Mouse (Mus musculus): ENCODE measurements around the gene Gpd1l. TPM values are rescaled to one million over a fixed set of nuclear protein-coding genes. Genes with fewer than 3 reads are reported as not detected.

The Gpd1l gene
- polyA plus RNA-seq, 1 experiment from 2014 or later = 15.7 TPM

- Histone ChIP-seq H3K9me3 (ENCODE audit: control insufficient read depth, low read length) (no peaks in the 10 kb centered on the region), H3K36me3 (ENCODE audit: control insufficient read depth, insufficient read depth, low read length) (peaks cover 15% of the 10 kb centered on the region), H3K4me2 (ENCODE audit: low read length) (no peak overlapping the region), H3K4me3 (replicated peaks; ENCODE audit: low read depth, low read length) (no peak overlapping the region), H3K27ac (replicated peaks; ENCODE audit: low read depth, low read length) (no peak overlapping the region), H3K4me1 (ENCODE audit: control insufficient read depth, insufficient read depth, low read length) (no peaks in the 10 kb centered on the region), H3K27me3 (ENCODE audit: control insufficient read depth, insufficient read depth, low read length) (no peaks in the 10 kb centered on the region), H3K9ac (replicated peaks; ENCODE audit: low read length) (no peak overlapping the region)
- 59% methylated on average over 2 of the region's 2 CpGs for WGBS
- ATAC-seq (ENCODE audit: low FRiP score, low TSS enrichment) = no peak
- DNase-seq = peak; percentile 11
These were observed 12.3 kb downstream of the Gpd1l start for GRCm38 (mm10) chr9:114921352-114922081.

- no peaks in the 10 kb centered on the region for H3K27me3 ChIP-seq (ENCODE audit: control insufficient read depth, insufficient read depth, low read length)
- no peak for DNase-seq
- no peak overlapping the region for H3K4me3 ChIP-seq (replicated peaks; ENCODE audit: low read depth, low read length)
These were observed 13.2 kb downstream of the Gpd1l start for GRCm38 (mm10) chr9:114920569-114920968.

GRCm38 (mm10) chr9:114912680-114913649, 20.8 kb downstream of the Gpd1l start:
- H3K4me2 ChIP-seq (ENCODE audit: low read length) = no peak overlapping the region
- ATAC-seq (ENCODE audit: low FRiP score, low TSS enrichment) = no peak; the same call in 1 of the 2 replicates
- H3K36me3 ChIP-seq (ENCODE audit: control insufficient read depth, insufficient read depth, low read length) = peaks cover 29% of the 10 kb centered on the region
- no peaks in the 10 kb centered on the region for H3K27me3 ChIP-seq (ENCODE audit: control insufficient read depth, insufficient read depth, low read length)
- H3K4me3 ChIP-seq (replicated peaks; ENCODE audit: low read depth, low read length) = no peak overlapping the region
- H3K9ac ChIP-seq (replicated peaks; ENCODE audit: low read length) = no peak overlapping the region
- no peaks in the 10 kb centered on the region for H3K4me1 ChIP-seq (ENCODE audit: control insufficient read depth, insufficient read depth, low read length)
- no peak overlapping the region for H3K27ac ChIP-seq (replicated peaks; ENCODE audit: low read depth, low read length)
- peak; percentile 94 for DNase-seq
- no peaks in the 10 kb centered on the region for H3K9me3 ChIP-seq (ENCODE audit: control insufficient read depth, low read length)
- WGBS = 49% methylated on average over 18 of the region's 18 CpGs

More at GRCm38 (mm10) chr9:114920569-114920968, 13.2 kb downstream of the Gpd1l start:
- H3K27ac ChIP-seq (replicated peaks; ENCODE audit: low read depth, low read length) = no peak overlapping the region
- no peaks in the 10 kb centered on the region for H3K9me3 ChIP-seq (ENCODE audit: control insufficient read depth, low read length)
- no peaks in the 10 kb centered on the region for H3K4me1 ChIP-seq (ENCODE audit: control insufficient read depth, insufficient read depth, low read length)
- H3K36me3 ChIP-seq (ENCODE audit: control insufficient read depth, insufficient read depth, low read length) = peaks cover 23% of the 10 kb centered on the region
- no peak for ATAC-seq (ENCODE audit: low FRiP score, low TSS enrichment)
- WGBS = 92% methylated on average over 9 of the region's 9 CpGs
- no peak overlapping the region for H3K4me2 ChIP-seq (ENCODE audit: low read length)
- H3K9ac ChIP-seq (replicated peaks; ENCODE audit: low read length) = no peak overlapping the region

- no peak overlapping the region for H3K4me2 ChIP-seq (ENCODE audit: low read length)
- H3K9ac ChIP-seq (replicated peaks; ENCODE audit: low read length) = no peak overlapping the region
- H3K36me3 ChIP-seq (ENCODE audit: control insufficient read depth, insufficient read depth, low read length) = peaks cover 20% of the 10 kb centered on the region
- ATAC-seq (ENCODE audit: low FRiP score, low TSS enrichment) (no peak), DNase-seq (no peak)
- 87% methylated on average over 7 of the region's 7 CpGs for WGBS
- H3K27ac ChIP-seq (replicated peaks; ENCODE audit: low read depth, low read length) = no peak overlapping the region
- no peaks in the 10 kb centered on the region for H3K9me3 ChIP-seq (ENCODE audit: control insufficient read depth, low read length)
- H3K4me3 ChIP-seq (replicated peaks; ENCODE audit: low read depth, low read length) = no peak overlapping the region
- H3K4me1 ChIP-seq (ENCODE audit: control insufficient read depth, insufficient read depth, low read length) = no peaks in the 10 kb centered on the region
- H3K27me3 ChIP-seq (ENCODE audit: control insufficient read depth, insufficient read depth, low read length) = no peaks in the 10 kb centered on the region
These were observed 26.3 kb downstream of the Gpd1l start for GRCm38 (mm10) chr9:114907509-114907908.

- DNase-seq = no peak
- no peak overlapping the region for H3K4me3 ChIP-seq (replicated peaks; ENCODE audit: low read depth, low read length)
- H3K4me2 ChIP-seq (ENCODE audit: low read length) = no peak overlapping the region
These were observed 37.9 kb downstream of the Gpd1l start for GRCm38 (mm10) chr9:114895919-114896318.

GRCm38 (mm10) chr9:114892974-114893373, 40.8 kb downstream of the Gpd1l start:
- no peaks in the 10 kb centered on the region for H3K4me1 ChIP-seq (ENCODE audit: control insufficient read depth, insufficient read depth, low read length)
- 0 out of 2 replicates have a peak, but pooled peaks cover 5% of the 10 kb centered on the region for H3K9me3 ChIP-seq (ENCODE audit: control insufficient read depth, low read length)
- no peak overlapping the region for H3K9ac ChIP-seq (replicated peaks; ENCODE audit: low read length)
- DNase-seq (no peak), ATAC-seq (ENCODE audit: low FRiP score, low TSS enrichment) (no peak)
- WGBS = 91% methylated on average over 11 of the region's 11 CpGs
- no peak overlapping the region for H3K27ac ChIP-seq (replicated peaks; ENCODE audit: low read depth, low read length)
- no peaks in the 10 kb centered on the region for H3K27me3 ChIP-seq (ENCODE audit: control insufficient read depth, insufficient read depth, low read length)
- no peak overlapping the region for H3K4me2 ChIP-seq (ENCODE audit: low read length)
- no peak overlapping the region for H3K4me3 ChIP-seq (replicated peaks; ENCODE audit: low read depth, low read length)
- no peaks in the 10 kb centered on the region for H3K36me3 ChIP-seq (ENCODE audit: control insufficient read depth, insufficient read depth, low read length)

More at GRCm38 (mm10) chr9:114895919-114896318, 37.9 kb downstream of the Gpd1l start:
- no peak overlapping the region for H3K27ac ChIP-seq (replicated peaks; ENCODE audit: low read depth, low read length)
- H3K36me3 ChIP-seq (ENCODE audit: control insufficient read depth, insufficient read depth, low read length) = peaks cover under 1% of the 10 kb centered on the region; the same call in 1 of the 2 replicates
- WGBS = 41% methylated on average over 4 of the region's 4 CpGs
- H3K4me1 ChIP-seq (ENCODE audit: control insufficient read depth, insufficient read depth, low read length) = no peaks in the 10 kb centered on the region
- H3K9me3 ChIP-seq (ENCODE audit: control insufficient read depth, low read length) = 0 out of 2 replicates have a peak, but pooled peaks cover 5% of the 10 kb centered on the region
- no peak overlapping the region for H3K9ac ChIP-seq (replicated peaks; ENCODE audit: low read length)
- no peak for ATAC-seq (ENCODE audit: low FRiP score, low TSS enrichment)
- no peaks in the 10 kb centered on the region for H3K27me3 ChIP-seq (ENCODE audit: control insufficient read depth, insufficient read depth, low read length)

GRCm38 (mm10) chr9:114890377-114890776, 43.4 kb downstream of the Gpd1l start:
- Histone ChIP-seq H3K4me2 (ENCODE audit: low read length) (no peak overlapping the region), H3K27me3 (ENCODE audit: control insufficient read depth, insufficient read depth, low read length) (no peaks in the 10 kb centered on the region), H3K4me1 (ENCODE audit: control insufficient read depth, insufficient read depth, low read length) (no peaks in the 10 kb centered on the region), H3K36me3 (ENCODE audit: control insufficient read depth, insufficient read depth, low read length) (no peaks in the 10 kb centered on the region), H3K4me3 (replicated peaks; ENCODE audit: low read depth, low read length) (no peak overlapping the region), H3K9ac (replicated peaks; ENCODE audit: low read length) (no peak overlapping the region), H3K27ac (replicated peaks; ENCODE audit: low read depth, low read length) (no peak overlapping the region), H3K9me3 (ENCODE audit: control insufficient read depth, low read length) (0 out of 2 replicates have a peak, but pooled peaks cover 5% of the 10 kb centered on the region)
- no peak for ATAC-seq (ENCODE audit: low FRiP score, low TSS enrichment)
- WGBS = 54% methylated on average over 7 of the region's 7 CpGs
- no peak for DNase-seq

GRCm38 (mm10) chr9:114888856-114889407, 44.9 kb downstream of the Gpd1l start:
- DNase-seq (no peak), ATAC-seq (ENCODE audit: low FRiP score, low TSS enrichment) (no peak)
- Histone ChIP-seq H3K4me1 (ENCODE audit: control insufficient read depth, insufficient read depth, low read length) (no peaks in the 10 kb centered on the region), H3K36me3 (ENCODE audit: control insufficient read depth, insufficient read depth, low read length) (no peaks in the 10 kb centered on the region), H3K9ac (replicated peaks; ENCODE audit: low read length) (no peak overlapping the region), H3K9me3 (ENCODE audit: control insufficient read depth, low read length) (no peaks in the 10 kb centered on the region), H3K4me2 (ENCODE audit: low read length) (no peak overlapping the region), H3K4me3 (replicated peaks; ENCODE audit: low read depth, low read length) (no peak overlapping the region), H3K27me3 (ENCODE audit: control insufficient read depth, insufficient read depth, low read length) (no peaks in the 10 kb centered on the region), H3K27ac (replicated peaks; ENCODE audit: low read depth, low read length) (no peak overlapping the region)
- WGBS = 89% methylated on average over 5 of the region's 5 CpGs
